Mouse (Mus musculus): ENCODE results near the gene Ssh2. TPM values are rescaled to one million over a fixed set of nuclear protein-coding genes. Genes with fewer than 3 reads are reported as not detected.
A peak's percentile ranks its signal among the peaks of the same experiment; 100 is the strongest.

Ssh2 gene
- polyA plus RNA-seq, 1 experiment from 2014 or later, result 14.3 TPM

DNA sequence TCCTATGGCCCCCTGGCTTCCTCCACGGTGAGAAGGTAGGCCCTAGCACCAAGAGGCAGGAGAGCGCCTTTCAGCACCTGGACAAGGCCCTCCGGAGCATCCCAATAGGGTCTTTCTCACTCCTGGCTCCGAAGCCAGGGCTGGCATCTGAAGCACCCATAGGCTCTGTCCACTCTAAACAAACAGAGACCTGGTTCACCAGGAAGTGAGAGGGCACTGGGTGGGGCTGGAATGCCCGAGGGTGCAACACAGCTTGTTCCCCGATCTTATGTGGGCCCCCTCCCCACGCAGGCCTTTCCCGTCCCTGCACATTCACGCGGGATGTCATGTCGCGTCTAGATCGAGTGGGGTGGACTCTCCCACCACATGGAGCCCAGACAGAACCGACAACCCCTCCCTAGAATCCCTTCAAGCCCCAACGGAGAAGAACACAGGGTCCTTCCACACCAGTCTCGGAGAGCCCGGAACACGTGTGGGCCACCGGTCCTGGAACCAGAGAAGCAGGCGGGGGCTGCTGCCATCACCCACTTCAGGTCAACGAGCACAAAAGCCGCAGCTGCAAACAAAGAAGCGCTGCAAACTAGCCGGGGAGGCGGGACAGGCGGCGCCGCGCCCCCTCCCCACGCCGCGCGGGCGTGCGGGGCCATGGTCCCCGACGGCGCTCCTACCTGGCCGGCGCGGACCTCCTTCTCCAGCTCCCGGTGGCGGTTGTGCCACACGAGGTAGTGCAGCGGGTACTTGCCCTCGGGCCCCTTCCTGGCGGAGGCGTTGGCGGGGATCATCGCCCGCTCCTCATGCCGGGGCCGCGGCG is 272.9 kb downstream of the Ssh2 start:
- DNase-seq (ENCODE audit: low spot score) (peak; percentile 36), ATAC-seq (ENCODE audit: insufficient read depth, low FRiP score, low TSS enrichment) (no peak)
- H3K27me3 ChIP-seq (ENCODE audit: control insufficient read depth, insufficient read depth, low read length), result no peaks in the 10 kb centered on the region
- 2% methylated on average over 42 of the region's 55 CpGs for WGBS
- peak overlapping the region; percentile 71 for H3K4me2 ChIP-seq (ENCODE audit: low read depth)
- H3K9ac ChIP-seq (ENCODE audit: low read length), result peak overlapping the region; percentile 95
- H3K36me3 ChIP-seq (ENCODE audit: control insufficient read depth, insufficient read depth, low read length), result no peaks in the 10 kb centered on the region
- H3K4me1 ChIP-seq (ENCODE audit: control insufficient read depth, insufficient read depth, low read length), result peaks cover 62% of the 10 kb centered on the region
- H3K27ac ChIP-seq (ENCODE audit: low read depth, low read length), result peak overlapping the region; percentile 82
- no peaks in the 10 kb centered on the region for H3K9me3 ChIP-seq (ENCODE audit: control insufficient read depth, low read length)
- peak overlapping the region; percentile 94 for H3K4me3 ChIP-seq (ENCODE audit: low read depth, low read length)

DNA sequence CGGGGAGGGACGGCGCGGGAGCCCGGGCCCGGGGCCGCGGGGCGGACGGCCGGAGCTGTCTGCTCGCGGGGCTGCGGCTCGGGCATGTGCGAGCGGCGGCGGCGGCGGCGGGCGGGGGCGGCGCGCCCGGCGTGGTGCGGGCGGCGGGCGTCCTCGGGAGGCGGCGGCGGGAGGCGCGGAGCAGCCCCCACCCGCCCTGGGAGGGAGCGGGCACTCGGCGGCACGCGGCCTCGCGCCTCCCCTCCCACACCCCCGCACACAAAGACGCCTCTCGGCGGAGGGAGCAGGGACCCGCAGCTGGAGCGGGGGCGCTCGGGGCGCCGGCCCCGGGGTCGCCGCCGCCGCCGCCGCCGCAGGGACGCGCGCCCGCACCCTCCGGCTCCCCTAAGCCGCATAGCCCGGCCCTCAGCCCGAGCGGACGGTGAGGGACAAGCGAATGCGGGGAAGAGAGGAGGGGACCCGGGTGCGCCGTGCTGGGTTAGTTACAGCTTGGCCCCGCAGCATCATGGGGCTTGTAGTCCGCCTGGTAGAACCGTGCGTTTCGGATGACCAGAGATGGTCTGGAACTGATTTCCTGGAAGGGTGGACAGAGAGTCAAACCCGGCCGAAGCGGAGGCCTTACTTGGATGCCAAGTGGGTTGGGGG is 273.6 kb downstream of the Ssh2 start, which contains the start of gene Ankrd13b:
Gene Ankrd13b, minus strand, starts transcription at position 88 of the 645 bp plus-strand sequence.
- no peaks in the 10 kb centered on the region for H3K9me3 ChIP-seq (ENCODE audit: control insufficient read depth, low read length)
- peaks cover 69% of the 10 kb centered on the region for H3K4me1 ChIP-seq (ENCODE audit: control insufficient read depth, insufficient read depth, low read length)
- peak within 1 kb of the TSS; percentile 95 for H3K9ac ChIP-seq (ENCODE audit: low read length)
- H3K36me3 ChIP-seq (ENCODE audit: control insufficient read depth, insufficient read depth, low read length), result no peaks in the 10 kb centered on the region
- H3K27me3 ChIP-seq (ENCODE audit: control insufficient read depth, insufficient read depth, low read length), result no peaks in the 10 kb centered on the region
- peak within 1 kb of the TSS; percentile 71 for H3K4me2 ChIP-seq (ENCODE audit: low read depth)
- WGBS, result under 1% methylated on average over 46 of the region's 87 CpGs
- DNase-seq (ENCODE audit: low spot score), result peak; percentile 84
- peak within 1 kb of the TSS; percentile 82 for H3K27ac ChIP-seq (ENCODE audit: low read depth, low read length)
- H3K4me3 ChIP-seq (ENCODE audit: low read depth, low read length), result peak within 1 kb of the TSS; percentile 94
- peak; percentile 66; the same call in 1 of the 2 replicates for ATAC-seq (ENCODE audit: insufficient read depth, low FRiP score, low TSS enrichment)

DNA sequence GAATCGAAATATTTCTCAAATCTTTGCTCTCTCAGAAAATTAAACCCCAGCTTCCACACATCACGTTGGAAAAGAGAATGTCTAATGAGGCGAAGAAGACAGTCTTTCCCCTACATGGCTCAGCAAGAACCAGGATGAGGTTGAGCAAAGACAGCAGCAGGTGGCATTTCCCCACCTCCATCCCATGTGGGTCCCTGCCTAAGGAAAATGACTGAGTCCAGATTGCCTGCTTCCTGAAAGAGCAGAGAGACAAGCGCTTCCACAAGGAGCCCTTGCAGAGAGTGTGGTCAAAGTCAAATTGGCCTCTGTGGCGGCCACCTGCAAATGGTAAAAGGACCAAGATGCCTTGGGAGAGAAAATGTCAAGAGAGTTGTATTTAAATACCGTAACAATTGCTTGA is 274.4 kb downstream of the Ssh2 start:
- H3K9ac ChIP-seq (ENCODE audit: low read length), result no peak overlapping the region
- H3K4me1 ChIP-seq (ENCODE audit: control insufficient read depth, insufficient read depth, low read length), result peaks cover 68% of the 10 kb centered on the region
- H3K4me2 ChIP-seq (ENCODE audit: low read depth), result peak overlapping the region; percentile 71; the same call in 1 of the 2 replicates
- H3K36me3 ChIP-seq (ENCODE audit: control insufficient read depth, insufficient read depth, low read length), result no peaks in the 10 kb centered on the region
- no peak overlapping the region for H3K27ac ChIP-seq (ENCODE audit: low read depth, low read length)
- H3K27me3 ChIP-seq (ENCODE audit: control insufficient read depth, insufficient read depth, low read length), result no peaks in the 10 kb centered on the region
- ATAC-seq (ENCODE audit: insufficient read depth, low FRiP score, low TSS enrichment) (no peak), DNase-seq (ENCODE audit: low spot score) (no peak)
- 74% methylated on average over 6 of the region's 6 CpGs for WGBS
- peak overlapping the region; percentile 94 for H3K4me3 ChIP-seq (ENCODE audit: low read depth, low read length)
- no peaks in the 10 kb centered on the region for H3K9me3 ChIP-seq (ENCODE audit: control insufficient read depth, low read length)

DNA sequence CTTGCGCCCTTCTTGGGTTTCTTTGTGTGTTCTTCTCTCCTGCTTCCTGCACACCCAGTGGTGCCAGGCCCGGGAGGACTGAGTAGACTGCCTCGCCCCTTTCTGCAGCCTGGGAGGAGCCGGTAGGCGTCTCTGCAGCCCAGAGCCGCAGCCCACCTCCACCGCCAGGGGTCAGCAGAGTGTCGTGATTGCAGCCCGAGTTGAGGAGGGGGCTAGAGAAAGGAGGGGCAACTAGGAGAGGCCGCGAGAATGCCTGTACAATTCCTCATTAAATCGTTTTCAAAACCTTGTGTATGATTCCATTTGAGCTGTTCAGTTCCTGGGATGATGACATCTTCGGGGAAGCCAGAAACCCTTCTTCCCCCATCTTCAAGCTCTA is 275.0 kb downstream of the Ssh2 start:
- peak overlapping the region; percentile 88 for H3K4me2 ChIP-seq (ENCODE audit: low read depth)
- H3K4me3 ChIP-seq (ENCODE audit: low read depth, low read length), result peak overlapping the region; percentile 94
- no peaks in the 10 kb centered on the region for H3K27me3 ChIP-seq (ENCODE audit: control insufficient read depth, insufficient read depth, low read length)
- ATAC-seq (ENCODE audit: insufficient read depth, low FRiP score, low TSS enrichment) (peak; percentile 59), DNase-seq (ENCODE audit: low spot score) (peak; percentile 97)
- under 1% methylated on average over 13 of the region's 13 CpGs for WGBS
- H3K9ac ChIP-seq (ENCODE audit: low read length), result peak overlapping the region; percentile 93
- no peaks in the 10 kb centered on the region for H3K36me3 ChIP-seq (ENCODE audit: control insufficient read depth, insufficient read depth, low read length)
- peaks cover 62% of the 10 kb centered on the region for H3K4me1 ChIP-seq (ENCODE audit: control insufficient read depth, insufficient read depth, low read length)
- peak overlapping the region; percentile 89 for H3K27ac ChIP-seq (ENCODE audit: low read depth, low read length)
- H3K9me3 ChIP-seq (ENCODE audit: control insufficient read depth, low read length), result no peaks in the 10 kb centered on the region

DNA sequence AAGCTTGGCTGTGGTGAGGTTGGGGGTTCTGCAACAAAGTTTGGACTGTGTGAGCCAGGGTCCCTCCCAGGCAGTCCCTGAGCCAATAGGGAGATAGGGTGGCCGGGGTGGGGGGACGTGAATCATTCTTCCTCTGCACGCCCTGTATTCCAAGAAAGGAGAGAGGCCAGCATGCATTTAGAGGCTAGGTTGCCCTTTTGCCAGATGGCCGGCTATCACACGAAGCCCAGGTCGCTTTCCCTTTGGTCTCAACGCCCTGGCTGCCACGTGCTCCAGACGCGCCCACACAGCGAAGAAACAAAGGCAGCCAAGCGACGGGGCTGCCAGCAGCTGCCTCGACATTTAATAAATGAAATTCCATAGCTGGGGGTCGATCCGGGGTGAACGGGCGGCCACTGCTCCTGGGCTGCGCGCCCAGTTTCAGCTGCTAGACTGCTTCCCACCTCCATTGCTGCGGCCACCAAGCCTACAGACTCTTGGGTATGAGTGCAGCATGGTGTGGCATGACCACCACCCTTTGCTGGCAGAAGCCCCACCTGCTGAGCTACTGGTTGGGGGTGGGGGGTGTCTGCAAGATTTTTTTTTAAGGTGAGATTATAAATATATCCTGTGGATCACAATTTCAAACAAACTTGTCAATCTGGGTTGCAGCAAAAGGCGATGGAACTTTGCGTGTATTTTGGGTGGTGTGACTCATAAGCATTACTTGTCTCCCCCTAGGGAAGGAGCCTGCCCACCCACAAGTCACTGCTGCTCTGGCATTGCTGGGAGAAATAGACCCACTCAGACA is 275.6 kb downstream of the Ssh2 start:
- Histone ChIP-seq H3K27me3 (ENCODE audit: control insufficient read depth, insufficient read depth, low read length) (no peaks in the 10 kb centered on the region), H3K9ac (ENCODE audit: low read length) (peak overlapping the region; percentile 93), H3K36me3 (ENCODE audit: control insufficient read depth, insufficient read depth, low read length) (no peaks in the 10 kb centered on the region), H3K27ac (ENCODE audit: low read depth, low read length) (peak overlapping the region; percentile 89), H3K4me1 (ENCODE audit: control insufficient read depth, insufficient read depth, low read length) (peaks cover 56% of the 10 kb centered on the region), H3K4me3 (ENCODE audit: low read depth, low read length) (peak overlapping the region; percentile 94), H3K9me3 (ENCODE audit: control insufficient read depth, low read length) (no peaks in the 10 kb centered on the region), H3K4me2 (ENCODE audit: low read depth) (peak overlapping the region; percentile 88)
- ATAC-seq (ENCODE audit: insufficient read depth, low FRiP score, low TSS enrichment) (peak; percentile 53), DNase-seq (ENCODE audit: low spot score) (peak; percentile 86)
- under 1% methylated on average over 23 of the region's 23 CpGs for WGBS

DNA sequence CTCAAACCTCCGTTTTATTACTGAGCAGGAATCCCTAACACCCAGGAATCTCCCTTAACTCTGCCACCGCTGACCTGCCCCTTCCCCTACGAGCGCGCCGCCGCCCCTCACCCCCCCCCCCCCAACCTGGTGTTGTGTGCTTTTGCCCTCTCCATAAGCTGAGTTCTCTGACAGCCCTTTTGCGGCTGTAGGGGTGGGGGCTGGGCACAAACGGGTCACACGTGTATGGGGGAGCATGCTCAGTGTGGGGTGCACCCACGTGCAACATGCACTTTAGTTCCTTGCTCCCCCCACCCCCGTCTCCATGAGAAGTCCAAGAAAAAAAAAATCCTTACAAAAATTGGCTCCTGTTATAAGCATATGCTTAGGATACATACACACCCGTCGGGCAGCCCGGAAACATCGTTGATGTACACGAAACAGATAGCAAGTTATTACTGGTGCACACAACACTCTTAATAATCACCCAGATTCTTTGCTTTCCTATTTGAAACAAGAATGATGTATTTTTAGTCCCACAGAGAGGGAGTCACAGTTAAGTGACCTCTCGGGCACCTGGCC is 276.3 kb downstream of the Ssh2 start:
- H3K9ac ChIP-seq (ENCODE audit: low read length), result peak overlapping the region; percentile 93
- H3K4me3 ChIP-seq (ENCODE audit: low read depth, low read length), result peak overlapping the region; percentile 94
- ATAC-seq (ENCODE audit: insufficient read depth, low FRiP score, low TSS enrichment) (no peak), DNase-seq (ENCODE audit: low spot score) (peak; percentile 36)
- H3K36me3 ChIP-seq (ENCODE audit: control insufficient read depth, insufficient read depth, low read length), result no peaks in the 10 kb centered on the region
- H3K27me3 ChIP-seq (ENCODE audit: control insufficient read depth, insufficient read depth, low read length), result no peaks in the 10 kb centered on the region
- peak overlapping the region; percentile 88 for H3K4me2 ChIP-seq (ENCODE audit: low read depth)
- H3K4me1 ChIP-seq (ENCODE audit: control insufficient read depth, insufficient read depth, low read length), result peaks cover 55% of the 10 kb centered on the region
- H3K27ac ChIP-seq (ENCODE audit: low read depth, low read length), result peak overlapping the region; percentile 89
- H3K9me3 ChIP-seq (ENCODE audit: control insufficient read depth, low read length), result no peaks in the 10 kb centered on the region
- under 1% methylated on average over 14 of the region's 18 CpGs for WGBS

DNA sequence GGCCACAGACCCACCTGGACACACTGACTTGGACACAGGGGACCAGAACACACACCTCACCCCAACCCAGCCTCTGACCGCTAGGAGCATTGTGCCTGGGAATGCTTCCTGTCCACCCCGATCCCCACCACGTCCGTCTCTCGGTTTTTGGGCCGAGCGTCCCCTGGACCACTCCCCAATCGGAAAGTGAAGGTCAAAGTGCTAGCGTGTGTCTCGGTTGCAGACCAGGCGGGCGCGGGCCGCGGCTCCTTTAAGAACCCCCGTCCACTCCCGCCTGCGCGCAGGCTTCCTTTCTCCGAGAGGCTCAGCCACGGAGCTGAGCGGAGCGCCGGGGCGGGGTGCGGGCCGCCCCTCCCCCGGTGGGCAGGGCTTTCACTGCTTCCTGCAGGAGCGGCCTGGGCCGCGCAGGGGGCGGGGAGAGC is 276.8 kb downstream of the Ssh2 start:
- Histone ChIP-seq H3K27ac (ENCODE audit: low read depth, low read length) (peak overlapping the region; percentile 85), H3K4me1 (ENCODE audit: control insufficient read depth, insufficient read depth, low read length) (peaks cover 55% of the 10 kb centered on the region)
- ATAC-seq (ENCODE audit: insufficient read depth, low FRiP score, low TSS enrichment), result peak; percentile 74

More for the DNA sequence above, 276.8 kb downstream of the Ssh2 start:
- Histone ChIP-seq H3K9me3 (ENCODE audit: control insufficient read depth, low read length) (no peaks in the 10 kb centered on the region), H3K27me3 (ENCODE audit: control insufficient read depth, insufficient read depth, low read length) (no peaks in the 10 kb centered on the region), H3K4me2 (ENCODE audit: low read depth) (peak overlapping the region; percentile 88), H3K36me3 (ENCODE audit: control insufficient read depth, insufficient read depth, low read length) (no peaks in the 10 kb centered on the region), H3K4me3 (ENCODE audit: low read depth, low read length) (peak overlapping the region; percentile 94), H3K9ac (ENCODE audit: low read length) (peak overlapping the region; percentile 93)
- DNase-seq (ENCODE audit: low spot score), result peak; percentile 94
- WGBS, result under 1% methylated on average over 28 of the region's 32 CpGs

Data from neural tube, embryonic 11.5 days (tissue).